Mouse (Mus musculus) midbrain, embryonic 15.5 days (tissue): ENCODE results near the gene Zcchc12. TPM values are rescaled to one million over a fixed set of nuclear protein-coding genes. Genes with fewer than 3 reads are reported as not detected.

ENCODE experiments used
- ATAC-seq: fragments of 200-750 bp; cut with Nextera tagmentation; replicated peaks from 2 replicates; pipeline ENCODE4 v1.8.0; 2017; ENCODE audit warnings: moderate TSS enrichment
- H3K27ac ChIP-seq: fragments of 300-500 bp; sonication (generic); 2 replicates; pipeline ENCODE4 v1.5.1; 2015; ENCODE audit warnings: mild to moderate bottlenecking, inconsistent platforms
- H3K27me3 ChIP-seq: fragments of 300-500 bp; sonication (generic); replicated peaks from 2 replicates; pipeline ENCODE4 v1.6.1; 2015; ENCODE audit warnings: inconsistent platforms
- H3K36me3 ChIP-seq: fragments of 300-500 bp; sonication (generic); replicated peaks from 2 replicates; pipeline ENCODE4 v1.6.1; 2015; ENCODE audit warnings: inconsistent platforms
- H3K4me1 ChIP-seq: fragments of 300-500 bp; sonication (generic); 2 replicates; pipeline ENCODE4 v1.6.1; 2015; ENCODE audit warnings: inconsistent platforms
- H3K4me2 ChIP-seq: fragments of 300-500 bp; sonication (generic); 2 replicates; pipeline ENCODE4 v1.6.1; 2015; ENCODE audit warnings: inconsistent platforms, mild to moderate bottlenecking, moderate library complexity
- H3K4me3 ChIP-seq: fragments of 300-500 bp; sonication (generic); 2 replicates; pipeline ENCODE4 v1.5.1; 2015; ENCODE audit warnings: mild to moderate bottlenecking, inconsistent platforms
- H3K9ac ChIP-seq: fragments of 300-500 bp; sonication (generic); 2 replicates; pipeline ENCODE4 v1.6.1; 2015; ENCODE audit warnings: mild to moderate bottlenecking, inconsistent platforms
- H3K9me3 ChIP-seq: fragments of 300-500 bp; sonication (generic); 2 replicates; pipeline ENCODE4 v1.6.1; 2016; ENCODE audit warnings: inconsistent platforms
- WGBS: fragments of 180-500 bp; shearing (Covaris S2); methylation state at CpG from one replicate; pipeline ENCODE4 v1.1.7; 2015; ENCODE audit warnings: mixed read lengths; 5-methylcytosine and 5-hydroxymethylcytosine counted together
- polyA plus RNA-seq: library from polyadenylated mRNA; unstranded; fragments of >200 nt; fragmentation: Nextera tagmentation; extraction: Ambion mirVana; gene quantifications from 2 replicates; pipeline ENCODE4 v1.2.1, GENCODE M21; 2015

Zcchc12 gene
- polyA plus RNA-seq, result 418 and 438 TPM in 2 replicates

DNA sequence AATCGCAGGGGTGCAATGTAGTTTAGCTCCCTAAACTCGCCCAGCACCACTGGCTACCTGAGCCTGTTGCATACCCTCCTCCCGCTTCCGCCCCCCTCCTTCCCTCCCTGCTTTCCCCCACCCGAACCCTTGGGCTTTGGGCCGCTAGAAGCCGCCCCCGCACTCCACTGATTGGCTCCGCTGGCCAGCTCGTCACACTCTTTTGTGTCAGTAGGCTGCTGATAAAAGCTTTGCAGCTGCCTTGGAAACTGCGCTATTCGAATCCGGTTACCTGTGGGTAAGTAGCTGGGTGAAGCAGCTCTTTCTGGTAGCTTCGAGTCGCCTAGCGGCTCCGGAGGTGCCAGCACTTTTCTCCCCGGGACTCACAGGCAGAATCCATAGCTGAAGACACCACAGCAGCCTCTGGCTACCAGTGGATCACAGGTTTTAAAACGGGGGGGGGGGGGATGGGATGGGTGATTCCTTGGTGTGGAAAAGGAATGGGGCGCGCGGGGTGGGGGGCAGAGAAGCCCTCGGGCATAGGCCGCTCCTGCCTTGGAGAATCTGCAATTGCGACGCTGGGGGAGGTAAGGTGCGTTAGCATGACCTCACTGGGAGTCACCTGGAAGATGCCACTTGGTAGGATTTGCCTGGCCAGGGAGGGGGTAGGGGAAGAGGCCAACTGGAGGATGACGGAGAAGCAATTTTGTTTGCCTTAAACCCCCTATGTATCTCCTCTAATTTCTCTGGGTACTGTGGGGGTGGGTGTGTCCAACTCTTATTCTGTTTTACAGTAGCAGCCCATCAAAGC, at the start of gene Zcchc12:
TSS of gene Zcchc12 (plus strand) at position 169 of the 790 bp plus-strand sequence.
- H3K4me2 ChIP-seq, result peak within 1 kb of the TSS; percentile 55
- H3K4me3 ChIP-seq, result peak within 1 kb of the TSS; percentile 48
- peak; percentile 88 for ATAC-seq
- peak within 1 kb of the TSS; percentile 49 for H3K9ac ChIP-seq
- H3K4me1 ChIP-seq, result peaks cover 21% of the 10 kb centered on the region
- H3K9me3 ChIP-seq, result no peaks in the 10 kb centered on the region
- peak within 1 kb of the TSS; percentile 79 for H3K27ac ChIP-seq
- H3K36me3 ChIP-seq, result no peaks in the 10 kb centered on the region
- WGBS, result 27% methylated on average over 28 of the region's 28 CpGs
- H3K27me3 ChIP-seq, result no peaks in the 10 kb centered on the region

DNA sequence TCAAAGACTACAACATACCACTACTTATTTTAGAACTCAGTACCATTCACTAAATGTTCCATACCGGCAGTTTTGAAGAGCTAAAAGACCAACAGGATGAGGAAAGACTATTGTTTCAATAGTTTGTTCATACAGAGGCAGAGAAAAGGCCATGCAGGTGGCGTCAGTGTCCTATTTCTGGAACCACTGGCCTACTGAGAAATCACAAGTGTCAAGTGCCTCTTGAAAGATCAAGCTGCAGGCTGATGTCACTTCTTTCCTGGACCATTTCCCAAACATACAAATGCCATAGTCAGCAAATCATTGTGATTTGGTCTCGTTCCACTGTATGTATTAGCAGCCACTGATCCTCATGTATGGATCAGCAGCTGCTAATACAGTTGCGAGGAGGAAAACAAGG, 49.0 kb upstream of the Zcchc12 start:
- no peak overlapping the region for H3K4me2 ChIP-seq
- H3K9ac ChIP-seq, result no peak overlapping the region
- no peaks in the 10 kb centered on the region for H3K27me3 ChIP-seq
- no peaks in the 10 kb centered on the region for H3K4me1 ChIP-seq
- H3K9me3 ChIP-seq, result no peaks in the 10 kb centered on the region
- no peaks in the 10 kb centered on the region for H3K36me3 ChIP-seq
- ATAC-seq, result no peak
- 65% methylated on average over 4 of the region's 4 CpGs for WGBS
- no peak overlapping the region for H3K4me3 ChIP-seq
- no peak overlapping the region for H3K27ac ChIP-seq

DNA sequence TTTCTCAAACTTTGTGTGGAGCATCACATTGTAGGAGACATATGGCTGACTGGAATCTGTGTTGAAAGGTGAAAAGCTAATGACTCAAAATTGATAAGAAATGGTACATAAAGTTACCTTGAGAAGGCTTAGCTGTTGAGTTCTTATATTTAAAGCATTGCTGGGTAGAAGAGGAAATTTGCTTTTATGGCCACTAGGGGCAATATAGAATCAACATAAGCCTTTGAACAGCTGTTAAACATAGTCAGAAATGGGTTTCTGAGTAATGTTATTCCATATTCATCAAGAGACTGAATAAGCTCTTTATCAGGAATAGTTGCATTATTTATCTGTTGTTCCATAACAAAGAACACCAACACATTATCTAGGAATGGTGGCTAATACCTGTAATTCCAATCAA, 45.6 kb upstream of the Zcchc12 start:
- Histone ChIP-seq H3K4me3 (no peak overlapping the region), H3K27ac (no peak overlapping the region), H3K4me2 (no peak overlapping the region), H3K36me3 (no peaks in the 10 kb centered on the region), H3K27me3 (no peaks in the 10 kb centered on the region), H3K9ac (no peak overlapping the region), H3K9me3 (no peaks in the 10 kb centered on the region), H3K4me1 (no peaks in the 10 kb centered on the region)
- ATAC-seq, result no peak

DNA sequence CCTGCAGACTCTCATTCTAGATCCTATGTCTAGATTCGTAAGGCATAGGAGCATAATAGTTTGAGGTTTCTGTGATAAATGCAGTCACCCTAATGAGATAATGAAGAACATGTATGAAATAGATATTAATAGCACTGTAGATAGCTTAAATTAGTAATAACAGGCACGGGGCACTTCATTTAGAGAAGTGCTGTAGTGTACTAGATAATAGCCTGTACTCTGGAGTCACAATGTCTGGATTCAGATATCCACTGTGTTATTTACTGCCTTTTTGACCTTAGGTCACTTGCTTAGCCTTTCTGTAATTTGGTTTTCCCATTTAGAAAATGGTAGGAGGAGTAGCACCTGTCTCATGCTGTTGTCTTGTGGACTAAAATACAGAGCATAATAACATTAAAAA, 39.0 kb upstream of the Zcchc12 start:
- H3K27me3 ChIP-seq, result no peaks in the 10 kb centered on the region
- H3K36me3 ChIP-seq, result no peaks in the 10 kb centered on the region
- 70% methylated on average over 2 of the region's 2 CpGs for WGBS

DNA sequence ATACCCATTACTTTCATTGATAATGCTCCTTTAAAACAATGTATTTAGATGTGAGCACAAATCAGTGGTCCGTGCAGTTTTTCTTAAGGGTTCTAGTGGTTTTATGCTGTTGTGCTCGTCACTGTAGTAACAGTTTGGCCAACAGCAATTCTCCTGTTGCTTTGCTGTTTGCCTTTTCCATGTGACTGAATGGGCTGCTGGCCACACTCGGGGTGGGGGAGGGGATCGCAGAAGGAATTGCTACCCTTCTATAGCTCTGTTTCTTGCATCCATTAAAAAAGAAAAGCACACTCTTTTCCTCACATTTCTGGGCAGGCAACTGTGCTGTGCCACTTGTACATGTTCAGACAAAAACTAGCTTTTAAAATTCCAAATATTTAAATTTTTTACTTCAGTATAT, 34.1 kb upstream of the Zcchc12 start:
- WGBS, result 30% methylated on average over 4 of the region's 4 CpGs
- no peaks in the 10 kb centered on the region for H3K4me1 ChIP-seq
- no peaks in the 10 kb centered on the region for H3K9me3 ChIP-seq
- H3K9ac ChIP-seq, result no peak overlapping the region
- no peak overlapping the region for H3K27ac ChIP-seq
- no peak overlapping the region for H3K4me3 ChIP-seq
- H3K36me3 ChIP-seq, result no peaks in the 10 kb centered on the region
- no peak overlapping the region for H3K4me2 ChIP-seq
- no peak for ATAC-seq
- no peaks in the 10 kb centered on the region for H3K27me3 ChIP-seq

More for the DNA sequence above, 39.0 kb upstream of the Zcchc12 start:
- ATAC-seq, result no peak
- Histone ChIP-seq H3K9me3 (no peaks in the 10 kb centered on the region), H3K4me1 (no peaks in the 10 kb centered on the region), H3K4me3 (no peak overlapping the region), H3K9ac (no peak overlapping the region), H3K27ac (no peak overlapping the region), H3K4me2 (no peak overlapping the region)

DNA sequence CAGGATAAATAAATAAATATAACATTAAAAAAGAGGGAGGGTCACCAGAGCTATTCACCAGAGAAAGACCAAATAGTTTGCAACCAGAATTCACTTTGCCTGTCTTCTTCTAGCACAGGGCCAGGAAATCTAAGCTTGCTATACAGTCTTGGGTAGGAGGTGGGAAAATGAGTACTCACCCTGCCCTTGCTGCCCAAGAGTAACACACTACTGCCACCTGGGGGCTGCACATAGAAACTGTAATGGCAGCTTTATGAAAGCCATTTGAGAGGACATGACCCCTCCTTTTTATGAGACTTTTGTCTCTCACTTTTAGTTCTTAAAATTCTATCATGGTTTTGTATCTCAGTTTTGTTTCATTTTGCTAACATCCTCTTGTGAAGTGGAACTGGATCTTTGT, 12.1 kb upstream of the Zcchc12 start:
- no peaks in the 10 kb centered on the region for H3K27me3 ChIP-seq
- no peak for ATAC-seq
- H3K4me2 ChIP-seq, result no peak overlapping the region
- H3K36me3 ChIP-seq, result no peaks in the 10 kb centered on the region
- no peak overlapping the region for H3K27ac ChIP-seq
- H3K4me1 ChIP-seq, result no peaks in the 10 kb centered on the region
- no peak overlapping the region for H3K4me3 ChIP-seq
- H3K9ac ChIP-seq, result no peak overlapping the region
- H3K9me3 ChIP-seq, result no peaks in the 10 kb centered on the region

DNA sequence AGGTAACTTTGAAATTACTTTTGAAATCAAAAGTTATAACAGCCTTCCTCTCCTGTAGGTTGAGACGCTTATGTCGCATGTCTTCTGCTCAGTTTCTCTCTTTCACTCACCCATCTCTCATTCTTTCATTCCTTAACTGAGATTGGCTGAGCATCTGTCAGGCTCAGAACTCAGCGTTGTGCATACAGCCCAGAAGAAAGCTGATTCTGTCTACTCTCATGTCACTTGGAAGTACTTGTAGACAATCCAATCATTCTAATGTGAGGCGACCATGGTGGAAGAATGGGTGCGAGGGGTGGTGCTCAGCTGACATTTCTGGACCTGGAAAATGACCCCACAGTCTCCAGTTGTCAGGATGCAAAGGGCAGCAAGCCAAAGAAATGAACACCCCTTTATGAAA, 9.7 kb upstream of the Zcchc12 start:
- Histone ChIP-seq H3K36me3 (no peaks in the 10 kb centered on the region), H3K27ac (peak overlapping the region; percentile 68; the same call in 1 of the 2 replicates), H3K9ac (no peak overlapping the region), H3K27me3 (no peaks in the 10 kb centered on the region), H3K4me1 (no peaks in the 10 kb centered on the region), H3K4me3 (no peak overlapping the region), H3K4me2 (no peak overlapping the region), H3K9me3 (no peaks in the 10 kb centered on the region)
- WGBS, result 45% methylated on average over 5 of the region's 5 CpGs
- ATAC-seq, result peak; percentile 79; the same call in 1 of the 2 replicates

DNA sequence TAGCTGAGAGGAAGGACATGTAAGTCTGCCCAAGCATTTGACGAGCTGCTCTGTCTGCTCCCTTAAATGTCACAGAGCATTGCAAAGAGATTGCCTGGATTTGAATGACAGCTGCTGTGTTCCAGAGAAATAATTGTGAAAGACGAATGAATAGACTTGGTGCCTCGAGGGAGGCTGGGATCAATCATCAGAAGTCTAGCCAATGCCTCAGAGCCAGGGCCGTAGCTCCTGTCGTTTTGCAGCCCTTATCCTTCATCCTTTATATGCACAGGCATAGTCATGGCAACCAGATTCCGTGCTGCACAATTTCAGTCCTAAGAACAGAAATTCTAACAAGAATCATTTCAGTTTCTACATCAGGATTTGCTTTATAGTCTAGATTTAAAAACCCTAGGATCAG, 9.3 kb upstream of the Zcchc12 start:
- 39% methylated on average over 6 of the region's 6 CpGs for WGBS
- Histone ChIP-seq H3K27ac (peak overlapping the region; percentile 68), H3K4me1 (no peaks in the 10 kb centered on the region), H3K36me3 (no peaks in the 10 kb centered on the region), H3K9me3 (no peaks in the 10 kb centered on the region), H3K4me3 (no peak overlapping the region), H3K4me2 (no peak overlapping the region; the same call in 1 of the 2 replicates), H3K27me3 (no peaks in the 10 kb centered on the region), H3K9ac (no peak overlapping the region)
- ATAC-seq, result peak; percentile 89

DNA sequence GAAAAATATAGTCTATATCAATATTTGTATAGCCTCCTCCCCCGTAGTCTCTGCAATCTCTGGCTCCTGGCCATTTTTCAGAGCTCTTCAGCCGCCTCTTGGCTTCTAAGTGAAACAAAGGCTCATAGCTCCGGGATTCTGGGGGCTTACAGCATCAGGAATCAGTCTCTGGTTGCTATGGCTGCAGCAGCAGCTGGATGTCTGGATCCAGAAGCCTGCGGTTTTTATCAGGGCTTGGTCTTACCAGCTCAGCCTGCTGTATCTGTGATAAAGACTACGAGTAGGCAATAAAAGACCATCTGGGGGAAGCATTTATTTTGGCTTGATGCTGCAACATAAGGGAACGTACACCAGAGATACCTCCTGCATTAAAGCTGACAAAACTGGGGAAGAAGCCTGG, 1.8 kb upstream of the Zcchc12 start:
- Histone ChIP-seq H3K9me3 (no peaks in the 10 kb centered on the region), H3K4me1 (peaks cover 21% of the 10 kb centered on the region), H3K4me3 (no peak overlapping the region), H3K36me3 (no peaks in the 10 kb centered on the region), H3K9ac (no peak overlapping the region), H3K4me2 (peak overlapping the region; percentile 19), H3K27me3 (no peaks in the 10 kb centered on the region), H3K27ac (peak overlapping the region; percentile 79)
- WGBS, result 29% methylated on average over 6 of the region's 6 CpGs
- peak; percentile 49 for ATAC-seq

DNA sequence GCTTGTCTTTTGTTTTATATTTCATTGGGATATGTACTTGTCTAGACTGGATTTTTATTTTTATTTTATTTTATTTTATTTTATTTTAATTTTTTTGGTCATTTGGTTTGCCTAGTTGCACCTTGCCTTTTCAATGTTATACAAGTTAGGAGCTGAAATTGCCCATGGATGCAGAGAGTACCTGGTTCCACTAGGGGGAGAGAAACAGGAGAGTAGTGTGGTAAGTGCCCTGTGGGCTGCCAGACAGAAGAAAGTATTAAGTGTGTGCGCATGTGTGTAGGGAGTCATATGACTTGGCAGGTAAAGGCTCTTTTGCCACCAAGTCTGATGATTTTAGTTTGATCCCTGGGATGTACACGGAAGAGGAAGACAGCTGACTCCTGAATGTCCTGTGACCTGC, 13.8 kb downstream of the Zcchc12 start:
- no peaks in the 10 kb centered on the region for H3K4me1 ChIP-seq
- H3K4me3 ChIP-seq, result no peak overlapping the region
- H3K9ac ChIP-seq, result no peak overlapping the region
- H3K27me3 ChIP-seq, result no peaks in the 10 kb centered on the region
- no peak overlapping the region for H3K27ac ChIP-seq
- H3K36me3 ChIP-seq, result no peaks in the 10 kb centered on the region
- H3K9me3 ChIP-seq, result no peaks in the 10 kb centered on the region
- no peak for ATAC-seq
- WGBS, result 72% methylated on average over 2 of the region's 2 CpGs
- H3K4me2 ChIP-seq, result no peak overlapping the region

DNA sequence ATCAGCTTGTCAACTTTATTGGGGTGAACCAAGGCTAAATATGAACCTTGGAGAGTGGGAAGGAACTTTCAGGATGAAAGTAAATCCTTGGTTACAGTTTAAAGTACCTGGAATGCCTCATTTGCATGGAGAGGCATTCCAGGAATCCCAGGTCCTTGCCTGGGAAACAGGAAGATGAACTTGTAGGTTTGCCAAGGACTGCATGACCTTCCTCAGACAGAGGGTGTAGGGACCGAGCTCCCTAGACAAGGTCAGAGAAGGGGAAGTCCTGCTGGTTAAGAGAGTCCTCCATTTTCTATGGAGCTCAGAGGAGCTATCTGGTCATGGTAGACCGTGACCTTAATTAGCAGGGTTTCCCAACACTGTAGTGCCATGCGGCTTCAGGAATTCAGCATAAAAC, 15.5 kb downstream of the Zcchc12 start:
- H3K27me3 ChIP-seq, result no peaks in the 10 kb centered on the region
- H3K4me1 ChIP-seq, result no peaks in the 10 kb centered on the region
- H3K9me3 ChIP-seq, result no peaks in the 10 kb centered on the region
- H3K9ac ChIP-seq, result no peak overlapping the region
- no peak overlapping the region for H3K4me3 ChIP-seq
- H3K27ac ChIP-seq, result no peak overlapping the region
- H3K4me2 ChIP-seq, result no peak overlapping the region
- H3K36me3 ChIP-seq, result no peaks in the 10 kb centered on the region
- 79% methylated on average over 3 of the region's 3 CpGs for WGBS
- no peak for ATAC-seq

DNA sequence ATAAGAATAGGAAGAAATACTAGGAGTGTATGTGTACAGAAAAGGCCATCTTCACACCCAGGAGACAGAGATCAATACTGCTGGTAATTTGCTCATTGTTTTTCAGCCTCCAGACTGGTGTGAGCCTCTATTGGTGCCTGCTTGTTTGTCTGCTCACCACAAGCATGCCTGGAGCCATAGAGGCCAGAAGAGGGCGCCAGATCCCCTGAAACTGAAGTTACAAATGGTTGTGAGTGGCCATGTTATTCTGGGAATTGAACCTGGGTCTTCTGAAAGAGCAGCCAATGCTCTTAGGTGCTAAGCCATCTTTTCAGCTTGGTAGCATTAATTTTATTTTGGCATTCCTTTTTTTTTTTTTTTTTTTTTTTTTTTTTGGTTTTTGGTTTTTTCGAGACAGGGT, 25.7 kb downstream of the Zcchc12 start:
- ATAC-seq, result no peak
- no peaks in the 10 kb centered on the region for H3K9me3 ChIP-seq
- H3K27me3 ChIP-seq, result no peaks in the 10 kb centered on the region
- WGBS, result 58% methylated on average over 2 of the region's 2 CpGs
- H3K27ac ChIP-seq, result no peak overlapping the region
- no peak overlapping the region for H3K4me2 ChIP-seq
- H3K9ac ChIP-seq, result no peak overlapping the region
- H3K4me3 ChIP-seq, result no peak overlapping the region
- no peaks in the 10 kb centered on the region for H3K36me3 ChIP-seq
- H3K4me1 ChIP-seq, result no peaks in the 10 kb centered on the region

DNA sequence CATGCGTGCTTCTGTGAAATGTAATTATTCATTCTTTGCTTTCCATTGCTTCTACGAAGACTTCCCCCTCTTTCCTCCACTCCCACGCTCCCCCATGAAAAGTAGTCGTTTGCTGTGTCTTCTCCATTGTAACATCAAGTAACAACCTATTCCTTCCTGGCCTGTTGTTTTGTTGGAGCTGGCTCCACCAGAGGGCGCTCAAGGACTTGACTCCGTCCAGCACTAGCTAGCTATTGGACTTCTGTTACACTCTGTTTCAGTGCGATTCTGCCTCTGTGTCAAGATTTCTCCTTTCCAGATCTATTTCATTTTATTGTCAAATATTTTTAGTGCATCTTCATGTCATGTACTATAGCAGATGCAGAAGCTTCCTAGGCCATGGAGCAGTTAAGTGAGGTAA, 30.1 kb downstream of the Zcchc12 start:
- Histone ChIP-seq H3K4me2 (no peak overlapping the region), H3K9me3 (no peaks in the 10 kb centered on the region), H3K36me3 (no peaks in the 10 kb centered on the region), H3K4me1 (no peaks in the 10 kb centered on the region), H3K27ac (no peak overlapping the region), H3K27me3 (no peaks in the 10 kb centered on the region), H3K4me3 (no peak overlapping the region), H3K9ac (no peak overlapping the region)
- WGBS, result 24% methylated on average over 7 of the region's 7 CpGs
- ATAC-seq, result peak; percentile 80; the same call in 1 of the 2 replicates
